Mouse (Mus musculus): ENCODE data around the gene Adh5. TPM values are rescaled to one million over a fixed set of nuclear protein-coding genes. Genes with fewer than 3 reads are reported as not detected.

The Adh5 gene
- 266 and 280 TPM in 2 replicates for polyA plus RNA-seq (2016; fragmentation: Nextera tagmentation; extraction: Ambion mirVana)

- Histone ChIP-seq H3K27ac (replicated peaks) (peak within 1 kb of the TSS; percentile 95), H3K9me3 (replicated peaks) (no peaks in the 10 kb centered on the region), H3K36me3 (peaks cover 33% of the 10 kb centered on the region), H3K4me1 (peaks cover 30% of the 10 kb centered on the region), H3K4me3 (peak within 1 kb of the TSS; percentile 90), H3K27me3 (ENCODE audit: low read depth, poor library complexity, severe bottlenecking) (no peaks in the 10 kb centered on the region)
- DNase-seq (ENCODE audit: low spot score), result peak; percentile 96
- under 1% methylated on average over 86 of the region's 86 CpGs for WGBS
Observed at GRCm38 (mm10) chr3:138442612-138443464, at the start of gene Adh5. TSS of gene Adh5 (plus strand) at chr3:138443093.

GRCm38 (mm10) chr3:138404872-138405271 lies 38.0 kb upstream of the Adh5 start:
- H3K36me3 ChIP-seq, result no peaks in the 10 kb centered on the region
- DNase-seq (ENCODE audit: low spot score), result no peak
- no peak overlapping the region for H3K4me3 ChIP-seq
- H3K27me3 ChIP-seq (ENCODE audit: low read depth, poor library complexity, severe bottlenecking), result no peaks in the 10 kb centered on the region
- H3K9me3 ChIP-seq (replicated peaks), result no peaks in the 10 kb centered on the region
- WGBS, result 85% methylated on average over 3 of the region's 3 CpGs
- no peak overlapping the region for H3K27ac ChIP-seq (replicated peaks)
- no peaks in the 10 kb centered on the region for H3K4me1 ChIP-seq

- 48% methylated on average over 3 of the region's 3 CpGs for WGBS
- H3K27ac ChIP-seq (replicated peaks), result no peak overlapping the region
- H3K36me3 ChIP-seq, result no peaks in the 10 kb centered on the region
- DNase-seq (ENCODE audit: low spot score), result peak; percentile 19
- H3K9me3 ChIP-seq (replicated peaks), result no peaks in the 10 kb centered on the region
- H3K4me1 ChIP-seq, result no peaks in the 10 kb centered on the region
- no peak overlapping the region for H3K4me3 ChIP-seq
- no peaks in the 10 kb centered on the region for H3K27me3 ChIP-seq (ENCODE audit: low read depth, poor library complexity, severe bottlenecking)
Observed at GRCm38 (mm10) chr3:138405341-138405740, 37.6 kb upstream of the Adh5 start.

GRCm38 (mm10) chr3:138405840-138406239 lies 37.1 kb upstream of the Adh5 start:
- H3K27me3 ChIP-seq (ENCODE audit: low read depth, poor library complexity, severe bottlenecking), result no peaks in the 10 kb centered on the region
- no peak overlapping the region for H3K4me3 ChIP-seq
- 89% methylated on average over 7 of the region's 7 CpGs for WGBS
- H3K36me3 ChIP-seq, result no peaks in the 10 kb centered on the region
- no peak for DNase-seq (ENCODE audit: low spot score)
- no peaks in the 10 kb centered on the region for H3K4me1 ChIP-seq
- no peak overlapping the region for H3K27ac ChIP-seq (replicated peaks)
- H3K9me3 ChIP-seq (replicated peaks), result no peaks in the 10 kb centered on the region

- no peak for DNase-seq (ENCODE audit: low spot score)
Observed at GRCm38 (mm10) chr3:138407920-138408319, 35.0 kb upstream of the Adh5 start.

GRCm38 (mm10) chr3:138409585-138409984 lies 33.3 kb upstream of the Adh5 start:
- no peak overlapping the region for H3K27ac ChIP-seq (replicated peaks)
- no peaks in the 10 kb centered on the region for H3K27me3 ChIP-seq (ENCODE audit: low read depth, poor library complexity, severe bottlenecking)
- H3K4me1 ChIP-seq, result peaks cover 7% of the 10 kb centered on the region; the same call in 1 of the 2 replicates
- WGBS, result 85% methylated on average over 1 of the region's 1 CpGs
- no peaks in the 10 kb centered on the region for H3K36me3 ChIP-seq
- H3K9me3 ChIP-seq (replicated peaks), result no peaks in the 10 kb centered on the region
- DNase-seq (ENCODE audit: low spot score), result no peak
- H3K4me3 ChIP-seq, result no peak overlapping the region

More at GRCm38 (mm10) chr3:138407920-138408319, 35.0 kb upstream of the Adh5 start:
- no peak overlapping the region for H3K27ac ChIP-seq (replicated peaks)
- 100% methylated on average over 1 of the region's 1 CpGs for WGBS
- peaks cover 7% of the 10 kb centered on the region; the same call in 1 of the 2 replicates for H3K4me1 ChIP-seq
- no peaks in the 10 kb centered on the region for H3K27me3 ChIP-seq (ENCODE audit: low read depth, poor library complexity, severe bottlenecking)
- no peaks in the 10 kb centered on the region for H3K9me3 ChIP-seq (replicated peaks)
- H3K36me3 ChIP-seq, result no peaks in the 10 kb centered on the region
- H3K4me3 ChIP-seq, result no peak overlapping the region

- Histone ChIP-seq H3K27me3 (ENCODE audit: low read depth, poor library complexity, severe bottlenecking) (no peaks in the 10 kb centered on the region), H3K36me3 (no peaks in the 10 kb centered on the region), H3K27ac (replicated peaks) (no peak overlapping the region), H3K4me1 (peaks cover 7% of the 10 kb centered on the region; the same call in 1 of the 2 replicates), H3K9me3 (replicated peaks) (no peaks in the 10 kb centered on the region), H3K4me3 (no peak overlapping the region)
- 88% methylated on average over 3 of the region's 3 CpGs for WGBS
- no peak for DNase-seq (ENCODE audit: low spot score)
Observed at GRCm38 (mm10) chr3:138410211-138410610, 32.7 kb upstream of the Adh5 start.

- WGBS, result 76% methylated on average over 6 of the region's 6 CpGs
- H3K27me3 ChIP-seq (ENCODE audit: low read depth, poor library complexity, severe bottlenecking), result no peaks in the 10 kb centered on the region
- no peak for DNase-seq (ENCODE audit: low spot score)
- peaks cover 7% of the 10 kb centered on the region; the same call in 1 of the 2 replicates for H3K4me1 ChIP-seq
- no peak within 1 kb of the TSS for H3K27ac ChIP-seq (replicated peaks)
- H3K9me3 ChIP-seq (replicated peaks), result no peaks in the 10 kb centered on the region
- H3K36me3 ChIP-seq, result no peaks in the 10 kb centered on the region
- no peak within 1 kb of the TSS for H3K4me3 ChIP-seq
Observed at GRCm38 (mm10) chr3:138415121-138415690, 27.7 kb upstream of the Adh5 start, which contains the start of gene Adh4. TSS of gene Adh4 (plus strand) at chr3:138415466.

GRCm38 (mm10) chr3:138419369-138419768 lies 23.5 kb upstream of the Adh5 start:
- Histone ChIP-seq H3K4me1 (no peaks in the 10 kb centered on the region), H3K27ac (replicated peaks) (no peak overlapping the region), H3K36me3 (no peaks in the 10 kb centered on the region), H3K9me3 (replicated peaks) (no peaks in the 10 kb centered on the region), H3K27me3 (ENCODE audit: low read depth, poor library complexity, severe bottlenecking) (no peaks in the 10 kb centered on the region), H3K4me3 (no peak overlapping the region)
- DNase-seq (ENCODE audit: low spot score), result no peak
- WGBS, result 90% methylated on average over 6 of the region's 6 CpGs

GRCm38 (mm10) chr3:138420385-138420784 lies 22.5 kb upstream of the Adh5 start:
- Histone ChIP-seq H3K4me3 (no peak overlapping the region), H3K27ac (replicated peaks) (no peak overlapping the region)
- WGBS, result 93% methylated on average over 3 of the region's 3 CpGs

GRCm38 (mm10) chr3:138423664-138424063 lies 19.2 kb upstream of the Adh5 start:
- Histone ChIP-seq H3K4me1 (no peaks in the 10 kb centered on the region), H3K27ac (replicated peaks) (no peak overlapping the region), H3K9me3 (replicated peaks) (no peaks in the 10 kb centered on the region), H3K27me3 (ENCODE audit: low read depth, poor library complexity, severe bottlenecking) (no peaks in the 10 kb centered on the region), H3K36me3 (no peaks in the 10 kb centered on the region), H3K4me3 (no peak overlapping the region)
- WGBS, result 82% methylated on average over 2 of the region's 2 CpGs
- DNase-seq (ENCODE audit: low spot score), result no peak

More at GRCm38 (mm10) chr3:138420385-138420784, 22.5 kb upstream of the Adh5 start:
- DNase-seq (ENCODE audit: low spot score), result no peak
- no peaks in the 10 kb centered on the region for H3K9me3 ChIP-seq (replicated peaks)
- no peaks in the 10 kb centered on the region for H3K27me3 ChIP-seq (ENCODE audit: low read depth, poor library complexity, severe bottlenecking)
- no peaks in the 10 kb centered on the region for H3K36me3 ChIP-seq
- H3K4me1 ChIP-seq, result no peaks in the 10 kb centered on the region

- no peak overlapping the region for H3K27ac ChIP-seq (replicated peaks)
Observed at GRCm38 (mm10) chr3:138424247-138424646, 18.6 kb upstream of the Adh5 start.

More at GRCm38 (mm10) chr3:138424247-138424646, 18.6 kb upstream of the Adh5 start:
- Histone ChIP-seq H3K9me3 (replicated peaks) (no peaks in the 10 kb centered on the region), H3K4me1 (no peaks in the 10 kb centered on the region), H3K36me3 (no peaks in the 10 kb centered on the region), H3K27me3 (ENCODE audit: low read depth, poor library complexity, severe bottlenecking) (no peaks in the 10 kb centered on the region), H3K4me3 (no peak overlapping the region)
- DNase-seq (ENCODE audit: low spot score), result no peak
- 73% methylated on average over 4 of the region's 4 CpGs for WGBS

Measured in midbrain, embryonic 10.5 days (tissue).